Mouse (Mus musculus) erythroblast, embryonic 14.5 days (primary cell): ENCODE results near the gene Gmfb.

ENCODE experiments used
- GATA1 ChIP-seq: IDR thresholded peaks from 2 replicates; pipeline ENCODE4 v1.6.1; 2012; ENCODE audit warnings: low read length, inconsistent platforms, mixed read lengths
- TAL1 ChIP-seq: IDR thresholded peaks from 3 replicates; pipeline ENCODE4 v1.6.1; 2012; ENCODE audit warnings: low read length, inconsistent platforms, mixed read lengths

GRCm38 (mm10) chr14:46831837-46832333 lies 9.8 kb upstream of the Gmfb start, which contains the start of gene Cgrrf1:
- no peak for TF ChIP-seq TAL1
- TF ChIP-seq GATA1 = no peak
